Comparison of ENCODE assay signal across 8 mouse cellular contexts in the genomic region with DNA sequence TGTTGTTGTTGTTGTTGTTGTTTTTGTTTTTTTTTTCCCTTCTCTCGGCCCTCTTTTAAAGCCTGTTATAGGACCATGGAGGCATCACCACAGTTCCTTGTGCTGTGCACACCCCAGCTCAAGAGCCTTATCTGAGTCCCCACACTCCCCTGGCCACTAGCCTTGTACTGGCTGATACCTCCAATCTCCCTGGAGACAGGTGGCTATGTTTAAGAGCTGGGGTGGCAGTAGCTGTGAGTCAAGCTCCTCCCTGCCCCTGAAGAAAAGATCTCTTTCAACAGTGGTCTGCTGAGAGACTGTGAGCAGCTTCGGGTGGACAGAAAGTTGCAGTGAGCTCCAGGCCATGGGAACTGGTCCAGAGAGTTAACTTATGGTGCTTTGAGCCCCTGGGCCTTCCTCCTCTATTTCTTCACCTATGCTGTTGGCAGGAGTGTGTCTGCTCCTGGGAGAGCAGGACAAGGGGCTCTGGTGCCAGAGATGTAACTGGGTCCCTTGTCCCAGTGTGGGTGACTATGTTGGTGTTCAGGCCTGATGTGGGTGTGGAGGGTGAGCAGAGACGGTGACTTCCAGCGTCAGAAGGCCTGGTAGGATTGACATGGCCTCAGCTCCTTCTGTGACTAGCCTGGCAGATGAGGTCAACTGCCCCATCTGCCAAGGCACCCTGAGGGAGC. TPM values are rescaled to one million over a fixed set of nuclear protein-coding genes. Genes with fewer than 3 reads are reported as not detected.
DNase-seq lines count a peak whose midpoint lies in the region; ATAC-seq and TF ChIP-seq lines count a peak whose summit lies in the region.

A gene (plus strand): TSS at position 291 of the 671 bp plus-strand sequence.

- WGBS in forebrain, embryonic 11.5 days = 85% methylated on average over 4 of the region's 4 CpGs
- WGBS in forebrain, embryonic 14.5 days = 79% methylated on average over 4 of the region's 4 CpGs
- WGBS in lung, postnatal 0 days = 74% methylated on average over 4 of the region's 4 CpGs
- 12% methylated on average over 4 of the region's 4 CpGs for WGBS in liver, embryonic 14.5 days (ENCODE audit: insufficient replicate concordance)
- WGBS in stomach, embryonic 16.5 days = 82% methylated on average over 4 of the region's 4 CpGs

- H3K4me3 ChIP-seq in forebrain, embryonic 11.5 days (ENCODE audit: low read depth, low read length) = no peak within 1 kb of the TSS
- no peak within 1 kb of the TSS for H3K4me3 ChIP-seq in forebrain, embryonic 14.5 days (ENCODE audit: low read depth, low read length)
- H3K4me3 ChIP-seq in lung, postnatal 0 days (ENCODE audit: low read depth, low read length) = no peak within 1 kb of the TSS
- peak within 1 kb of the TSS; percentile 65 to 93 for H3K4me3 ChIP-seq in liver, embryonic 14.5 days (ENCODE audit: insufficient read depth in 1 of 2, low read depth in 2 of 2, low read length in 2 of 2)
- H3K4me3 ChIP-seq in stomach, embryonic 16.5 days (replicated peaks; ENCODE audit: low read length) = no peak within 1 kb of the TSS; the same call in 1 of the 2 replicates

- TF ChIP-seq EP300 in lung, postnatal 0 days (IDR thresholded peaks at IDR 0.05) = no peak
- TF ChIP-seq EP300 in liver, embryonic 14.5 days (IDR thresholded peaks at IDR 0.05; ENCODE audit: low read depth) = peak; percentile 99

- no peak for ATAC-seq in forebrain, embryonic 11.5 days (replicated peaks; ENCODE audit: low FRiP score)
- ATAC-seq in forebrain, embryonic 14.5 days = no peak
- peak; percentile 37; the same call in 1 of the 2 replicates for ATAC-seq in lung, postnatal 0 days
- ATAC-seq in liver, embryonic 14.5 days (ENCODE audit: insufficient read depth) = peak; percentile 99
- ATAC-seq in stomach, embryonic 16.5 days (ENCODE audit: insufficient read depth, low FRiP score) = peak; percentile 76

- no peak within 1 kb of the TSS for H3K9ac ChIP-seq in forebrain, embryonic 11.5 days (ENCODE audit: low read length)
- no peak within 1 kb of the TSS for H3K9ac ChIP-seq in forebrain, embryonic 14.5 days (ENCODE audit: low read length)
- no peak within 1 kb of the TSS; the same call in 1 of the 2 replicates for H3K9ac ChIP-seq in lung, postnatal 0 days (replicated peaks; ENCODE audit: low read depth)
- H3K9ac ChIP-seq in liver, embryonic 14.5 days (replicated peaks) = peak within 1 kb of the TSS; percentile 98
- peak within 1 kb of the TSS; percentile 39; the same call in 1 of the 2 replicates for H3K9ac ChIP-seq in stomach, embryonic 16.5 days (ENCODE audit: low read length)

- H3K36me3 ChIP-seq in forebrain, embryonic 11.5 days (ENCODE audit: control insufficient read depth, insufficient read depth, low read length) = no peaks in the 10 kb centered on the region
- H3K36me3 ChIP-seq in forebrain, embryonic 14.5 days (ENCODE audit: control insufficient read depth, insufficient read depth, low read length) = no peaks in the 10 kb centered on the region
- H3K36me3 ChIP-seq in lung, postnatal 0 days (ENCODE audit: insufficient read depth, low read length) = no peaks in the 10 kb centered on the region
- peaks cover 37% of the 10 kb centered on the region for H3K36me3 ChIP-seq in liver, embryonic 14.5 days (replicated peaks; ENCODE audit: control insufficient read depth, insufficient read depth, low read depth)
- H3K36me3 ChIP-seq in stomach, embryonic 16.5 days (ENCODE audit: control insufficient read depth, insufficient read depth, low read length) = no peaks in the 10 kb centered on the region

- DNase-seq in forebrain, embryonic 11.5 days (ENCODE audit: low spot score) = no peak
- DNase-seq in forebrain, embryonic 14.5 days (ENCODE audit: low spot score) = no peak
- DNase-seq in lung, postnatal 0 days (ENCODE audit: low spot score) = no peak
- no peak for DNase-seq in lung, postnatal 25 days (ENCODE audit: low spot score)
- peak; percentile 97 to 98 (median 97) for DNase-seq in liver, embryonic 14.5 days (ENCODE audit: low read depth in 3 of 3, low spot score in 3 of 3)
- DNase-seq in cerebellum, adult 11-12 months = no peak
- DNase-seq in thymus, postnatal 25 days = no peak

- H3K27me3 ChIP-seq in forebrain, embryonic 11.5 days (ENCODE audit: control insufficient read depth, insufficient read depth, low read length) = peaks cover 6% of the 10 kb centered on the region
- no peaks in the 10 kb centered on the region for H3K27me3 ChIP-seq in forebrain, embryonic 14.5 days (replicated peaks; ENCODE audit: control insufficient read depth, insufficient read depth, low read length)
- H3K27me3 ChIP-seq in lung, postnatal 0 days (replicated peaks; ENCODE audit: insufficient read depth, low read length) = peaks cover 10% of the 10 kb centered on the region; the same call in 1 of the 2 replicates
- H3K27me3 ChIP-seq in liver, embryonic 14.5 days (ENCODE audit: control insufficient read depth, insufficient read depth, low read length) = peaks cover 22% of the 10 kb centered on the region
- H3K27me3 ChIP-seq in stomach, embryonic 16.5 days (ENCODE audit: control insufficient read depth, insufficient read depth, low read length) = peaks cover 8% of the 10 kb centered on the region

- peaks cover 2% of the 10 kb centered on the region; the same call in 1 of the 2 replicates for H3K4me1 ChIP-seq in forebrain, embryonic 11.5 days (replicated peaks; ENCODE audit: control insufficient read depth, insufficient read depth, low read length)
- no peaks in the 10 kb centered on the region for H3K4me1 ChIP-seq in forebrain, embryonic 14.5 days (ENCODE audit: control insufficient read depth, insufficient read depth, low read length)
- H3K4me1 ChIP-seq in lung, postnatal 0 days (ENCODE audit: insufficient read depth, low read depth, low read length) = 0 out of 2 replicates have a peak, but pooled peaks cover 2% of the 10 kb centered on the region
- H3K4me1 ChIP-seq in liver, embryonic 14.5 days (replicated peaks; ENCODE audit: control insufficient read depth in 2 of 2, insufficient read depth in 2 of 2, low read length in 1 of 2) = peaks cover 33 to 44% of the 10 kb centered on the region in 2 experiments
- no peaks in the 10 kb centered on the region; the same call in 1 of the 2 replicates for H3K4me1 ChIP-seq in stomach, embryonic 16.5 days (ENCODE audit: control insufficient read depth, insufficient read depth, low read length)

- H3K27ac ChIP-seq in forebrain, embryonic 11.5 days (ENCODE audit: low read depth, low read length) = 0 out of 2 replicates have a peak within 1 kb of the TSS, but pooled peaks have one; percentile 3
- H3K27ac ChIP-seq in forebrain, embryonic 14.5 days (ENCODE audit: low read depth, low read length) = no peak within 1 kb of the TSS
- H3K27ac ChIP-seq in lung, postnatal 0 days (ENCODE audit: low read length) = no peak within 1 kb of the TSS
- peak within 1 kb of the TSS; percentile 99 for H3K27ac ChIP-seq in liver, embryonic 14.5 days
- H3K27ac ChIP-seq in stomach, embryonic 16.5 days (ENCODE audit: low read length) = no peak within 1 kb of the TSS

- no peak for TF ChIP-seq CTCF in lung, postnatal 0 days (IDR thresholded peaks at IDR 0.05)
- no peak for TF ChIP-seq CTCF in liver, embryonic 14.5 days (IDR thresholded peaks at IDR 0.05; ENCODE audit: low read depth)

- H3K9me3 ChIP-seq in forebrain, embryonic 11.5 days (ENCODE audit: control insufficient read depth, low read length) = no peaks in the 10 kb centered on the region
- H3K9me3 ChIP-seq in forebrain, embryonic 14.5 days (replicated peaks; ENCODE audit: control insufficient read depth, low read length) = no peaks in the 10 kb centered on the region
- no peaks in the 10 kb centered on the region for H3K9me3 ChIP-seq in lung, postnatal 0 days (ENCODE audit: low read length)
- H3K9me3 ChIP-seq in liver, embryonic 14.5 days (ENCODE audit: control insufficient read depth, low read length) = no peaks in the 10 kb centered on the region
- no peaks in the 10 kb centered on the region for H3K9me3 ChIP-seq in stomach, embryonic 16.5 days (replicated peaks; ENCODE audit: control insufficient read depth, low read length)

- no peak within 1 kb of the TSS for H3K4me2 ChIP-seq in forebrain, embryonic 11.5 days (ENCODE audit: low read depth, low read length, severe bottlenecking)
- no peak within 1 kb of the TSS for H3K4me2 ChIP-seq in forebrain, embryonic 14.5 days (ENCODE audit: low read length)
- H3K4me2 ChIP-seq in lung, postnatal 0 days (replicated peaks; ENCODE audit: low read depth, low read length) = no peak within 1 kb of the TSS
- peak within 1 kb of the TSS; percentile 84 for H3K4me2 ChIP-seq in liver, embryonic 14.5 days (ENCODE audit: low read depth)
- peak within 1 kb of the TSS; percentile 13; the same call in 1 of the 2 replicates for H3K4me2 ChIP-seq in stomach, embryonic 16.5 days (ENCODE audit: low read depth, low read length)

RNA-seq across cellular contexts. Expression of the gene that starts here (rescaled TPM):
- 7.4 and 8.4 TPM in 2 replicates for polyA plus RNA-seq in forebrain, embryonic 11.5 days (2014; fragmentation: Nextera tagmentation; extraction: Ambion mirVana)
- 1.1 and 2.1 TPM in 2 replicates for polyA plus RNA-seq in forebrain, embryonic 14.5 days (2014; fragmentation: Nextera tagmentation; extraction: Ambion mirVana)
- polyA plus RNA-seq in lung, postnatal 0 days (2015; fragmentation: Nextera tagmentation; extraction: Ambion mirVana) = 3.5 and 3.6 TPM in 2 replicates
- 82.4 and 114 TPM in 2 replicates for polyA plus RNA-seq in liver, embryonic 14.5 days (2012; rRNA removed)
- 251 and 278 TPM in 2 replicates for polyA plus RNA-seq in liver, embryonic 14.5 days (2014; fragmentation: Nextera tagmentation; extraction: Ambion mirVana)
- polyA plus RNA-seq in stomach, embryonic 16.5 days (2015; fragmentation: Nextera tagmentation; extraction: Ambion mirVana) = 12.0 and 12.4 TPM in 2 replicates

Comparison
In these comparisons a context has a peak if more than half of its experiments do, and no peak if none do; other contexts are left out.
1. H3K27ac ChIP-seq: peak in forebrain, embryonic 11.5 days (single experiment) and liver, embryonic 14.5 days (single experiment); none in forebrain, embryonic 14.5 days (single experiment), lung, postnatal 0 days (single experiment) and stomach, embryonic 16.5 days (single experiment).
2. ATAC-seq: peak in lung, postnatal 0 days (single experiment), liver, embryonic 14.5 days (single experiment) and stomach, embryonic 16.5 days (single experiment); none in forebrain, embryonic 11.5 days (single experiment) and forebrain, embryonic 14.5 days (single experiment).
3. DNase-seq: peak in liver, embryonic 14.5 days (3 of 3); none in forebrain, embryonic 11.5 days (single experiment), forebrain, embryonic 14.5 days (single experiment), lung, postnatal 0 days (single experiment), lung, postnatal 25 days (single experiment), cerebellum, adult 11-12 months (single experiment) and thymus, postnatal 25 days (single experiment).
4. H3K4me2 ChIP-seq: peak in liver, embryonic 14.5 days (single experiment) and stomach, embryonic 16.5 days (single experiment); none in forebrain, embryonic 11.5 days (single experiment), forebrain, embryonic 14.5 days (single experiment) and lung, postnatal 0 days (single experiment).
5. H3K4me3 ChIP-seq: peak in liver, embryonic 14.5 days (2 of 2); none in forebrain, embryonic 11.5 days (single experiment), forebrain, embryonic 14.5 days (single experiment), lung, postnatal 0 days (single experiment) and stomach, embryonic 16.5 days (single experiment).
6. H3K9ac ChIP-seq: peak in liver, embryonic 14.5 days (single experiment) and stomach, embryonic 16.5 days (single experiment); none in forebrain, embryonic 11.5 days (single experiment), forebrain, embryonic 14.5 days (single experiment) and lung, postnatal 0 days (single experiment).